Comparison of ENCODE assay signal across 21 mouse cellular contexts in the genomic region with DNA sequence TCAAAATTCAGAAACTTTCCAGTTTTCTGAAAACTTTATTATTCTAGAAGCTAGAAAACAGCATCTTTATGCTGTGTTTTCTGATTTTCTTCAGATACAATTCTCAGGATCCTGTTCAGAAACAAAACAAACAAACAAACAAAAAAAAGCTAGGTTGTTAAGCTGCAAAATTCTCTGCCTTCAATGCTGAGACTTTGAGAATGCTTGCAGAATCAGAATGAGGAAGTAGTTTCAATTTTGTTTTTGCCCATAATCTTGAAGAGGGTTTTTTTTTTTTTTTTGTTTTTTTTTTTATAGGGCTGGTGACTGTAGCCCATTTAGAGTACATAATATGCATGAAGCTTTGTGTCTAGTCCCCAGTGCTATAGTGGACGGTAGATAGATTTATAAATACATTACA. TPM values are rescaled to one million over a fixed set of nuclear protein-coding genes. Genes with fewer than 3 reads are reported as not detected.
DNase-seq lines count a peak whose midpoint lies in the region; ATAC-seq and TF ChIP-seq lines count a peak whose summit lies in the region.
"Had no signal": no experiment of that assay in that cellular context is flagged by ENCODE, and none has a peak within 500 bp of the region (broad histone marks: within the 10 kb centered on the region; RNA-seq: fewer than 3 reads in every experiment).

No protein-coding gene starts in this region.

- H3K36me3 ChIP-seq in MEL (ENCODE audit: control insufficient read depth in 1 of 2, insufficient read depth in 2 of 2, low read length in 2 of 2) = no peaks in the 10 kb centered on the region
- H3K36me3 ChIP-seq in hindbrain, embryonic 12.5 days = no peaks in the 10 kb centered on the region
- H3K36me3 ChIP-seq: embryonic facial prominence, embryonic 13.5 days; forebrain, embryonic 12.5 days; heart, embryonic 12.5 days; hindbrain, embryonic 10.5 days; hindbrain, embryonic 15.5 days had no signal

- TF ChIP-seq RAD21 in MEL (IDR thresholded peaks at IDR 0.05; ENCODE audit: low read depth, low read length) = no peak

- no peaks in the 10 kb centered on the region for H3K4me1 ChIP-seq in MEL (ENCODE audit: control insufficient read depth in 1 of 2, insufficient read depth in 2 of 2, low read length in 2 of 2)
- no peaks in the 10 kb centered on the region for H3K4me1 ChIP-seq in hindbrain, embryonic 12.5 days
- H3K4me1 ChIP-seq: embryonic facial prominence, embryonic 13.5 days; forebrain, embryonic 12.5 days; heart, embryonic 12.5 days; hindbrain, embryonic 10.5 days; hindbrain, embryonic 15.5 days had no signal

- no peak for TF ChIP-seq CTCF in MEL (IDR thresholded peaks at IDR 0.05 in 2 of 3, conservative IDR thresholded peaks at IDR 0.05 in 1 of 3; ENCODE audit: control insufficient read depth in 1 of 3, insufficient read depth in 1 of 3, low read depth in 2 of 3, low read length in 3 of 3, poor library complexity in 1 of 3, severe bottlenecking in 1 of 3)

- H3K27ac ChIP-seq in MEL (ENCODE audit: control insufficient read depth, low read depth, low read length) = no peak overlapping the region
- no peak overlapping the region for H3K27ac ChIP-seq in hindbrain, embryonic 12.5 days
- H3K27ac ChIP-seq: embryonic facial prominence, embryonic 13.5 days; forebrain, embryonic 12.5 days; hindbrain, embryonic 10.5 days; hindbrain, embryonic 15.5 days had no signal

- H3K79me2 ChIP-seq in MEL (ENCODE audit: control insufficient read depth, insufficient read depth, low read length, poor library complexity) = no peaks in the 10 kb centered on the region

- peak; percentile 7 for DNase-seq in lung, postnatal 36 days
- no peak for DNase-seq in lung, postnatal 14 days
- peak; percentile 60 for DNase-seq in MEL (ENCODE audit: low read depth, low spot score)
- no peak for DNase-seq in urinary bladder, postnatal 4 days (ENCODE audit: low spot score in 2 of 2)
- no peak for DNase-seq in thymus, adult 18-20 months
- DNase-seq: adrenal gland, adult 8-10 months; adrenal gland, postnatal 36 days; B cell, adult 2 months; cerebellum, adult 11 months; cerebellum, adult 8-10 months; cerebellum, postnatal 14 days; gastrocnemius, postnatal 10 days had no signal

- no peak overlapping the region for H3K9ac ChIP-seq in MEL (ENCODE audit: control insufficient read depth, low read depth, low read length, poor library complexity, severe bottlenecking)
- H3K9ac ChIP-seq in hindbrain, embryonic 12.5 days = no peak overlapping the region
- H3K9ac ChIP-seq: embryonic facial prominence, embryonic 13.5 days; forebrain, embryonic 12.5 days; heart, embryonic 12.5 days; hindbrain, embryonic 15.5 days had no signal

- H3K9me3 ChIP-seq in MEL (replicated peaks; ENCODE audit: insufficient read depth, low read length) = no peaks in the 10 kb centered on the region
- no peaks in the 10 kb centered on the region for H3K9me3 ChIP-seq in hindbrain, embryonic 12.5 days (replicated peaks)
- H3K9me3 ChIP-seq: embryonic facial prominence, embryonic 13.5 days; forebrain, embryonic 12.5 days; heart, embryonic 12.5 days; hindbrain, embryonic 10.5 days; hindbrain, embryonic 15.5 days had no signal

- peak in 1 of 2 experiments; percentile 39; a peak in 1 of 4 replicates for TF ChIP-seq EP300 in MEL (IDR thresholded peaks at IDR 0.05; ENCODE audit: low read depth in 1 of 2, low read length in 2 of 2)

- TF ChIP-seq POLR2A in MEL (IDR thresholded peaks at IDR 0.05; ENCODE audit: control insufficient read depth in 1 of 2, insufficient read depth in 1 of 2, low read depth in 1 of 2, low read length in 2 of 2, poor library complexity in 1 of 2) = no peak

- H3K27me3 ChIP-seq in MEL (ENCODE audit: control insufficient read depth in 1 of 2, insufficient read depth in 2 of 2, low read length in 2 of 2) = no peaks in the 10 kb centered on the region
- no peaks in the 10 kb centered on the region for H3K27me3 ChIP-seq in hindbrain, embryonic 12.5 days
- H3K27me3 ChIP-seq: embryonic facial prominence, embryonic 13.5 days; forebrain, embryonic 12.5 days; heart, embryonic 12.5 days; hindbrain, embryonic 15.5 days had no signal

- peak; percentile 45 for ATAC-seq in granulocyte monocyte progenitor cell, adult 5-6 weeks (replicated peaks; ENCODE audit: poor library complexity, severe bottlenecking)
- ATAC-seq in hindbrain, embryonic 12.5 days (ENCODE audit: low FRiP score) = no peak
- ATAC-seq: CD4-positive, CD25-positive, alpha-beta regulatory T cell, adult 4 months; forebrain, embryonic 16.5 days had no signal

- 82% methylated on average over 1 of the region's 1 CpGs for WGBS in hindbrain, embryonic 12.5 days

- no peak overlapping the region for H3K4me3 ChIP-seq in MEL (ENCODE audit: control insufficient read depth in 1 of 2, insufficient read depth in 1 of 2, low read depth in 2 of 2, low read length in 2 of 2)
- no peak overlapping the region for H3K4me3 ChIP-seq in hindbrain, embryonic 12.5 days
- H3K4me3 ChIP-seq: embryonic facial prominence, embryonic 13.5 days; forebrain, embryonic 12.5 days; heart, embryonic 12.5 days; hindbrain, embryonic 10.5 days; hindbrain, embryonic 15.5 days had no signal

- no peak overlapping the region for H3K4me2 ChIP-seq in hindbrain, embryonic 12.5 days (replicated peaks)
- H3K4me2 ChIP-seq: embryonic facial prominence, embryonic 13.5 days; forebrain, embryonic 12.5 days; heart, embryonic 12.5 days; hindbrain, embryonic 15.5 days had no signal

TF ChIP-seq in MEL, 35 proteins besides CTCF, POLR2A, EP300 and RAD21:
- TF ChIP-seq ZC3H11A (IDR thresholded peaks at IDR 0.05; ENCODE audit: low read depth, low read length) = no peak
- peak; percentile 96 for TF ChIP-seq ZNF384 (IDR thresholded peaks at IDR 0.05; ENCODE audit: low read depth, low read length)
- peak; percentile 43; the same call in 1 of the 2 replicates for TF ChIP-seq ZKSCAN1 (IDR thresholded peaks at IDR 0.05; ENCODE audit: low read depth, low read length)
- no peak for TF ChIP-seq POLR2AphosphoS5 (IDR thresholded peaks at IDR 0.05; ENCODE audit: borderline replicate concordance, low read depth, low read length)
- peak; percentile 80 for TF ChIP-seq TBP (IDR thresholded peaks at IDR 0.05; ENCODE audit: low read depth, low read length)
- no peak for TF ChIP-seq MEF2A (IDR thresholded peaks at IDR 0.05; ENCODE audit: extremely low read depth, insufficient replicate concordance, low read depth, low read length, poor library complexity, severe bottlenecking)

RNA-seq across cellular contexts. Expression of a gene that starts 27.7 kb away (rescaled TPM):
- 2.3 and 2.6 TPM in 2 replicates for total RNA-seq in MEL (2012; rRNA removed)
- polyA plus RNA-seq in MEL (2012; ENCODE audit: insufficient read depth in 1 of 2, insufficient read length in 2 of 2, low read depth in 1 of 2, low replicate concordance in 2 of 2, missing spikeins in 1 of 2) = 1 to 10 TPM in 1 of 2 experiments, not detected in 1; 3.3 TPM
- total RNA-seq in granulocyte monocyte progenitor cell, adult 5-6 weeks (2014; fragmentation: Nextera tagmentation) = 1.6 and 3.2 TPM in 2 replicates
- 12.3 and 12.8 TPM in 2 replicates for total RNA-seq in granulocyte monocyte progenitor cell, adult 5-6 weeks (2017)
- 1.4 TPM in 2 replicates for polyA plus RNA-seq in hindbrain, embryonic 12.5 days (2016; fragmentation: Nextera tagmentation; extraction: Ambion mirVana)

Comparison
In these comparisons a context has a peak if more than half of its experiments do, and no peak if none do; other contexts are left out.
1. DNase-seq: peak in lung, postnatal 36 days (single experiment) and MEL (single experiment); none in lung, postnatal 14 days (single experiment), urinary bladder, postnatal 4 days (0 of 2) and thymus, adult 18-20 months (0 of 2).